Mouse (Mus musculus): ENCODE results near the gene Rab3il1. TPM values are rescaled to one million over a fixed set of nuclear protein-coding genes. Genes with fewer than 3 reads are reported as not detected.

The Rab3il1 gene
- polyA plus RNA-seq, 1 experiment from 2014 or later: 14.7 TPM

DNA sequence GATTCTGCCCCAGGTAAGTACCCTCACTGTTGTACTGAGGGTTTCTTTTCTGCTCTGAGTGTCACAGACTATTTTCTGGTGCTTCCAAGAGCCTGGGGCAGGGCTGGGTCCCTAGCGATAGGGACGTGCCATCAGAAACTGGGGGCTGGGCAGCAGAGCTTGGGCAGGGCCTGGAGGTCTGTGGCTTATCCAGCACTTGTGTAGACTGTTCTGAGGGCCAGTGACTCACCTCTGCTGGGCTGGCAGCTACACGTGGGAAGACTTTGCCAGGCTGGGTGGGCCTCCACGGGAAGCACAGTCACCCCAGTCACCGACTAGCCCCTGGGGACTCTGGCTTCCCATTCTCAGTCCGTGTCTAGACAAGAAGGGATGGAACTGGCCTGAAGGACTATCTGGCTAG is 40.8 kb downstream of the Rab3il1 start:
- DNase-seq (ENCODE audit: low spot score): peak; percentile 76
- H3K9ac ChIP-seq (ENCODE audit: low read length): peak overlapping the region; percentile 70
- no peaks in the 10 kb centered on the region for H3K27me3 ChIP-seq (ENCODE audit: control insufficient read depth, insufficient read depth, low read length)
- no peaks in the 10 kb centered on the region for H3K9me3 ChIP-seq (ENCODE audit: control insufficient read depth, low read length)
- H3K4me3 ChIP-seq (ENCODE audit: low read depth, low read length): peak overlapping the region; percentile 62
- TF ChIP-seq CTCF (IDR thresholded peaks at IDR 0.05; ENCODE audit: low read depth) (no peak), EP300 (optimal IDR thresholded peaks at IDR 0.05) (no peak)
- ATAC-seq (ENCODE audit: low FRiP score, low TSS enrichment): peak; percentile 61
- 42% methylated on average over 6 of the region's 6 CpGs for WGBS
- H3K27ac ChIP-seq (replicated peaks): peak overlapping the region; percentile 65
- H3K36me3 ChIP-seq (ENCODE audit: control insufficient read depth, insufficient read depth, low read length): no peaks in the 10 kb centered on the region
- peak overlapping the region; percentile 97 for H3K4me2 ChIP-seq (replicated peaks; ENCODE audit: low read depth)
- H3K4me1 ChIP-seq (replicated peaks; ENCODE audit: control insufficient read depth, insufficient read depth): peaks cover 8% of the 10 kb centered on the region

DNA sequence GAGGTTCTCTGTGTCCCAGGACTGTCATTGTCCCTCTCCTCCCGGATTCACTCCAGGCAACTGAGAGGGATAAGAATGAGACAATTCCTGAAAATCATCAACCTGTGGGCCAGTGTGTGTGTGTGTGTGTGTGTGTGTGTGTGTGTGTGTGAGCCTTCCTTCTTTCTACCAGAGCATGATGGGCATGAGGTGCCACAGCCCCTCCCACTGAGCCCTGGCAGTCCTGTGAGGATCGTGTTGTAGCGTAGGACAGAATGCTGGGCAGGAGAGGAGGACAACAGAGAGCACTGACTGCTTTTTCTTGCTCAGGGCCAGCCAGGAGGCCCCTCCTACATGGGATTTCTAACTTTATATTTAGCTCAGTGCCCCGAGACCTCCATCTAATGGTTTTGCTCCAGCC is 41.3 kb downstream of the Rab3il1 start:
- Histone ChIP-seq H3K4me2 (replicated peaks; ENCODE audit: low read depth) (peak overlapping the region; percentile 97; the same call in 1 of the 2 replicates), H3K27ac (replicated peaks) (peak overlapping the region; percentile 65; the same call in 1 of the 2 replicates), H3K4me1 (replicated peaks; ENCODE audit: control insufficient read depth, insufficient read depth) (peaks cover 8% of the 10 kb centered on the region), H3K27me3 (ENCODE audit: control insufficient read depth, insufficient read depth, low read length) (no peaks in the 10 kb centered on the region), H3K4me3 (ENCODE audit: low read depth, low read length) (no peak overlapping the region), H3K9me3 (ENCODE audit: control insufficient read depth, low read length) (no peaks in the 10 kb centered on the region), H3K36me3 (ENCODE audit: control insufficient read depth, insufficient read depth, low read length) (no peaks in the 10 kb centered on the region), H3K9ac (ENCODE audit: low read length) (no peak overlapping the region)
- TF ChIP-seq CTCF (IDR thresholded peaks at IDR 0.05; ENCODE audit: low read depth) (no peak), EP300 (optimal IDR thresholded peaks at IDR 0.05) (no peak)
- ATAC-seq (ENCODE audit: low FRiP score, low TSS enrichment) (no peak), DNase-seq (ENCODE audit: low spot score) (no peak)
- 66% methylated on average over 4 of the region's 4 CpGs for WGBS

GRCm38 (mm10) chr19:10043643-10044042 is 42.2 kb downstream of the Rab3il1 start:
- no peak for TF ChIP-seq EP300 (optimal IDR thresholded peaks at IDR 0.05)
- TF ChIP-seq CTCF (IDR thresholded peaks at IDR 0.05; ENCODE audit: low read depth): no peak
- no peak overlapping the region for H3K9ac ChIP-seq (ENCODE audit: low read length)
- no peaks in the 10 kb centered on the region for H3K9me3 ChIP-seq (ENCODE audit: control insufficient read depth, low read length)
- peak overlapping the region; percentile 35; the same call in 1 of the 2 replicates for H3K27ac ChIP-seq (replicated peaks)
- H3K27me3 ChIP-seq (ENCODE audit: control insufficient read depth, insufficient read depth, low read length): no peaks in the 10 kb centered on the region
- peak overlapping the region; percentile 97; the same call in 1 of the 2 replicates for H3K4me2 ChIP-seq (replicated peaks; ENCODE audit: low read depth)
- H3K36me3 ChIP-seq (ENCODE audit: control insufficient read depth, insufficient read depth, low read length): no peaks in the 10 kb centered on the region
- H3K4me3 ChIP-seq (ENCODE audit: low read depth, low read length): no peak overlapping the region
- DNase-seq (ENCODE audit: low spot score) (no peak), ATAC-seq (ENCODE audit: low FRiP score, low TSS enrichment) (no peak)
- H3K4me1 ChIP-seq (replicated peaks; ENCODE audit: control insufficient read depth, insufficient read depth): peaks cover 8% of the 10 kb centered on the region

DNA sequence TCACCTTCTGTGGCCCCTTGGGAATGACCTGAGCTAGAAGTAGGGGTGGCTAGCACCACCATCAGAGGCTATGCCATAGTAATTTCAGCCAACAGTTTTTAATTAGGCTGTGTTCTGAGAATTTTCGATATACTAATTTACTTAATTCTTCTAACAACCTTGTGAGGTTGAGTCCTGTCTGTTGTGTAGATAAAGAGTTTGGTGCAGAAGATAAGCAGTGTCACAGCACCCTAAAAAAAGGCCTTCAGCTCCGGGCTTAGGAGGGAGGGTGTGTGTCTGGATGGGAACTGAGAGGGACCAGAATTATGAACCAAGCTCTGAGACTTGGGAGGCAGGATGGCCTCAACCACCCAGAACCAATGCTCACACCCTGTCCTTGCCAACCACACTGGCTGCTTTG is 44.2 kb downstream of the Rab3il1 start:
- Histone ChIP-seq H3K27me3 (ENCODE audit: control insufficient read depth, insufficient read depth, low read length) (no peaks in the 10 kb centered on the region), H3K36me3 (ENCODE audit: control insufficient read depth, insufficient read depth, low read length) (no peaks in the 10 kb centered on the region), H3K9ac (ENCODE audit: low read length) (no peak overlapping the region), H3K4me2 (replicated peaks; ENCODE audit: low read depth) (no peak overlapping the region), H3K9me3 (ENCODE audit: control insufficient read depth, low read length) (no peaks in the 10 kb centered on the region), H3K4me3 (ENCODE audit: low read depth, low read length) (no peak overlapping the region), H3K27ac (replicated peaks) (no peak overlapping the region), H3K4me1 (replicated peaks; ENCODE audit: control insufficient read depth, insufficient read depth) (peaks cover 5% of the 10 kb centered on the region)
- no peak for DNase-seq (ENCODE audit: low spot score)
- WGBS: 78% methylated on average over 2 of the region's 2 CpGs
- TF ChIP-seq EP300 (optimal IDR thresholded peaks at IDR 0.05) (no peak), CTCF (IDR thresholded peaks at IDR 0.05; ENCODE audit: low read depth) (no peak)
- no peak for ATAC-seq (ENCODE audit: low FRiP score, low TSS enrichment)

DNA sequence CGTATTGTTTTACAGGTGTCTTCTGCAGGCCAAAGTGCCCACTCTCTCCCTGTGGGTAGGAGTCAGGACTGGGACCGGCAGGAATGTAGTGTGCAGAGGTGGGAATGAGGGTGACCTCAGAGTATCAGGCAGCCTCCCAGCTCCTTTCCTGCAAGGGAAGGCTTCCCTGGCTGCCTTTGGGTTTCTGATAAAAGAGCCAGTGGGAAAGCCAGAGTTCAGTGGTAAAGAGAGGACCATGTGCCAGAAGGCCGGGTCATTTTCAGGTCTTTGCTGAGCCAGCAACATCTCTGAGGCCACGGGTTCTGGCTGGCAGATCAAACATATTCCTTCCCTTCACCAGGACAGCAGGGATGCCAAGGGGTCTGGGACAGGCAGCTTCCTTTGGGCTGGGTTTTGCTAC is 44.9 kb downstream of the Rab3il1 start:
- Histone ChIP-seq H3K9me3 (ENCODE audit: control insufficient read depth, low read length) (no peaks in the 10 kb centered on the region), H3K9ac (ENCODE audit: low read length) (peak overlapping the region; percentile 18; the same call in 1 of the 2 replicates)

GRCm38 (mm10) chr19:10046983-10047382 is 45.5 kb downstream of the Rab3il1 start:
- WGBS: 27% methylated on average over 3 of the region's 3 CpGs
- no peak overlapping the region for H3K9ac ChIP-seq (ENCODE audit: low read length)
- TF ChIP-seq CTCF (IDR thresholded peaks at IDR 0.05; ENCODE audit: low read depth): no peak
- no peak for TF ChIP-seq EP300 (optimal IDR thresholded peaks at IDR 0.05)
- ATAC-seq (ENCODE audit: low FRiP score, low TSS enrichment) (no peak), DNase-seq (ENCODE audit: low spot score) (no peak)
- H3K9me3 ChIP-seq (ENCODE audit: control insufficient read depth, low read length): no peaks in the 10 kb centered on the region
- no peak overlapping the region for H3K4me3 ChIP-seq (ENCODE audit: low read depth, low read length)
- H3K27ac ChIP-seq (replicated peaks): no peak overlapping the region
- no peaks in the 10 kb centered on the region for H3K27me3 ChIP-seq (ENCODE audit: control insufficient read depth, insufficient read depth, low read length)
- H3K4me1 ChIP-seq (replicated peaks; ENCODE audit: control insufficient read depth, insufficient read depth): peaks cover 5% of the 10 kb centered on the region
- H3K4me2 ChIP-seq (replicated peaks; ENCODE audit: low read depth): no peak overlapping the region
- H3K36me3 ChIP-seq (ENCODE audit: control insufficient read depth, insufficient read depth, low read length): no peaks in the 10 kb centered on the region

More for the DNA sequence above, 44.9 kb downstream of the Rab3il1 start:
- no peak overlapping the region for H3K4me3 ChIP-seq (ENCODE audit: low read depth, low read length)
- no peak overlapping the region for H3K4me2 ChIP-seq (replicated peaks; ENCODE audit: low read depth)
- ATAC-seq (ENCODE audit: low FRiP score, low TSS enrichment) (no peak), DNase-seq (ENCODE audit: low spot score) (no peak)
- WGBS: 61% methylated on average over 4 of the region's 4 CpGs
- H3K4me1 ChIP-seq (replicated peaks; ENCODE audit: control insufficient read depth, insufficient read depth): peaks cover 5% of the 10 kb centered on the region
- H3K36me3 ChIP-seq (ENCODE audit: control insufficient read depth, insufficient read depth, low read length): no peaks in the 10 kb centered on the region
- no peak overlapping the region for H3K27ac ChIP-seq (replicated peaks)
- H3K27me3 ChIP-seq (ENCODE audit: control insufficient read depth, insufficient read depth, low read length): no peaks in the 10 kb centered on the region
- TF ChIP-seq CTCF (IDR thresholded peaks at IDR 0.05; ENCODE audit: low read depth): no peak

All from stomach, postnatal 0 days (tissue).